Mouse (Mus musculus) bone marrow macrophage, adult 2 months (primary cell): ENCODE measurements around the gene A1bg. TPM values are rescaled to one million over a fixed set of nuclear protein-coding genes. Genes with fewer than 3 reads are reported as not detected.

ENCODE experiments used
- H3K27ac ChIP-seq: 2 replicates; pipeline ENCODE4 v1.5.1; 2012; ENCODE audit warnings: low read depth, low read length; ENCODE audit not compliant: insufficient read depth
- H3K4me1 ChIP-seq: 2 replicates; pipeline ENCODE4 v1.6.1; 2012; ENCODE audit warnings: low read length; ENCODE audit not compliant: control insufficient read depth, insufficient read depth
- H3K4me3 ChIP-seq: 2 replicates; pipeline ENCODE4 v1.5.1; 2012; ENCODE audit warnings: mild to moderate bottlenecking, low read length, moderate library complexity; ENCODE audit not compliant: insufficient read depth
- CTCF ChIP-seq: IDR thresholded peaks from 2 replicates; pipeline ENCODE4 v1.5.1; 2012; ENCODE audit warnings: low read depth, mild to moderate bottlenecking, low read length, moderate library complexity
- POLR2A ChIP-seq: IDR thresholded peaks from 2 replicates; pipeline ENCODE4 v1.6.1; 2012; ENCODE audit warnings: mild to moderate bottlenecking, low read depth, low read length, borderline replicate concordance
- polyA plus RNA-seq: library from polyadenylated mRNA; stranded (reverse); fragments of >200 nt; gene quantifications from 2 replicates; pipeline ENCODE4 v1.2.4, GENCODE M21; 2012; ENCODE audit not compliant: missing spikeins, insufficient read depth, insufficient read length

A1bg gene
- polyA plus RNA-seq, 1 experiment: not detected

DNA sequence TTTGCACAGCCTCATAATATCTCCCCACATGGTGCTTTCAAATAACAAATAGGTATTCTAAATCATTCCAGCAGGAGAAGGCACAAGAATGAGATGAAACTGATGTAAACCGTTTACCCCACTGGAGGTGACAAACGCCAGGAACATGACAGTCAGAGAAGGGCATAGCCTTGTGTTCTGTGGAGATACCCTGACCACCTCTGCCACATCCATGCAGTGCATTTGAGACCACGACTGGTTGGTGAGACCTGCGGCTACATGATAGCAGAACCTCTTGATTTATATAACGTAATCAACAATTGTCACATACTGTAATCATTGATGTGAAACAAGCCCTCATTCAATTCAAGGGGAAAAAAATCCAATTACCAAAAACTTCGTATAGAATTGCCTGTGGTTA, 47.1 kb downstream of the A1bg start:
- TF ChIP-seq POLR2A: no peak
- no peak for TF ChIP-seq CTCF
- H3K4me3 ChIP-seq: no peak overlapping the region
- no peak overlapping the region for H3K27ac ChIP-seq
- peaks cover 2% of the 10 kb centered on the region; the same call in 1 of the 2 replicates for H3K4me1 ChIP-seq

DNA sequence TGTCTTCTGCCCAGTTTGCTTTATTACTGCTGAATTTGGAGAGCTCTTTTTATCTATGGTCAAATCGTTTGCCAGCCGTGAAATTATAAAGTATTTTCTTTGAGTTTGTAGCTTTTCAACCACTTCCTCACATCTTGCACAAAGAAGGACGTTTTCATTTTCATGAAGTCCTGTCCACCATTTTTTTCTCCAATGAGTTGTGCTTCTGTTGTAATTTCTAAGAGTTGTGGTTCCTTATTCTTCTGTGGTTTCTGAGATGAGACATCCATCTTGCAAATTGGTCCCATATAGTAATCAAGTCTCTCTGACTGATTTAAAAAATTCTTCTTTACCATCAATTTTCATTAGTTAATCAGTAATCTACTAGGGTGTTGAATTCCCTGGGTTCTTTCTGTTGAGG, 60.4 kb downstream of the A1bg start:
- no peak overlapping the region for H3K4me3 ChIP-seq
- H3K4me1 ChIP-seq: peaks cover 3% of the 10 kb centered on the region; the same call in 1 of the 2 replicates
- no peak for TF ChIP-seq CTCF
- TF ChIP-seq POLR2A: no peak
- H3K27ac ChIP-seq: no peak overlapping the region

DNA sequence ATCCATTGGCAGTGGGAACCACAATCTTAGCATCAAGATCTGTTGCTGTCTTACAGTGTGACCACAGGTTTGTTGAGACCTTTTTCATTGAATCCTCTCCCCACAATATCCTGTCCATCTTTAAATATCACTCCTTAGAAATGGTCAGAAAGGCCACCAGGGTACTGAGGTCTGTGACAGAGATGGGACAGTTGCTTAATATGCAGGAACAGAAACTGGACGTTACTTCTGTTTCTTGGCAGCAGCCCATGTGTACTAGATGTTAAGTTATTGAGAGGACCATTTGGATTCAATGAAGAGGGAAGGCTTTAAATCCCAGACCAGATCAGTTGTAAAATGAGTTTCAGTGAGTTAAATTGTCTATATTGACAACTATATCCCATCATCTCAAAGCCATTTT, 67.7 kb downstream of the A1bg start:
- Histone ChIP-seq H3K4me1 (peaks cover 22% of the 10 kb centered on the region), H3K4me3 (no peak overlapping the region), H3K27ac (peak overlapping the region; percentile 46; the same call in 1 of the 2 replicates)
- TF ChIP-seq CTCF (no peak), POLR2A (no peak)

DNA sequence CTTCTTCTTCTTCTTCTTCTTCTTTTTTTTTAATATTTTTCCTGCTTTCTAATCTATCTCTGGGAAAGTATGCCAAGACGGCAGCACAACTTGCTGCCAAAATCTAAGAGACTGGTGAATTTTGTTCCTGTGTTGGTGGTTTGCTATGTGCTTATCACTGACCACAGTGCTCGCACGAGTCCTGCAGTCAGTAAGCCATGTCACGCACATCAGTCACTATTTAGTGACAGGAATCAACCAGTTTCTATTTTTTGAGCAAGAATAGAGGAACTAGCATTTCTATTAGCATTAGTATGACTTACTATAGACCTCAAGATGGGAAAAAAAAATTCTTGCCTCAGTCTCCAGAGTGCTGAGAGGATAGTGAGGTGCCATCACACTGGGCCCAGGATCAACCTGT, 68.7 kb downstream of the A1bg start:
- Histone ChIP-seq H3K4me3 (no peak overlapping the region), H3K4me1 (peaks cover 31% of the 10 kb centered on the region), H3K27ac (peak overlapping the region; percentile 46)
- TF ChIP-seq POLR2A: no peak
- TF ChIP-seq CTCF: no peak

DNA sequence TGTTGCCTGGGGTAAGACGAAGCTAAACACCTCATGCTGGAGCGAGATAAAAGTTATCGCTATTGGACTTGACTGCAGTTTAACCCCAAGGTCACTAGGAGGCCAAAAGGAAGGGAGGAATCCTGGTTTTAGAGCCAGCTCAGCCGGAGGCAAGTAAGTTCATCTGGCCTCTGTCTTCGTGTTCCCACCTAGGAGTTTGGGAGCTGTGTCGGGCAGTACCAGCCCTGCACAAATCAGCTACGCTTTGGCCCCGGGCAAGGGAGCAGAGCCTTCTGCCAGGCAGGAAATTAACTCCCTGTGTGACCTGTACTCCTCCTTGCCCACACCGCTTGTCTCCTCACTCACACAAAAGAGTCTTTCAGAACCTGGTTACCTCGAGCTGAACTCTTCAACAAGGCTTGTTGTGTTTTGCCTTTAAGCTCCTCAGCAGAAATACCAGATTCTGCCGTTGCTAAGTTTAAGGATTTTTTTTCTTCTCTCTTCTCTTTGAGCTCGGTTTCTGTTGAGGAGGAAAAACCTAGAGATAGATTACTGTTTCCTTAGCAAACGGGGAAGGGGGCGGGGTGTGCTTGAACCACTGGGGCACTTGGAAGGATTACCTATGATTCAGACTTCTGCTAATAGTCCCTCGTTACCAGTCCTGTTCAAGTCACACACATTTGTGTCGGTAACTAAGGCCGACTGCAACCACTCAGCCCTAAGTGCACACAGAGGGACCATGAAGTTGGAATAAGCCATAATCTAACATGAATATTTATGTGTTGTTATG, 69.4 kb downstream of the A1bg start, which contains the start of gene Fam84b:
TSS of gene Fam84b (minus strand) at position 548 of the 769 bp plus-strand sequence.
- no peak for TF ChIP-seq CTCF
- TF ChIP-seq POLR2A: no peak
- Histone ChIP-seq H3K4me1 (peaks cover 36% of the 10 kb centered on the region), H3K4me3 (no peak within 1 kb of the TSS), H3K27ac (peak within 1 kb of the TSS; percentile 59)

DNA sequence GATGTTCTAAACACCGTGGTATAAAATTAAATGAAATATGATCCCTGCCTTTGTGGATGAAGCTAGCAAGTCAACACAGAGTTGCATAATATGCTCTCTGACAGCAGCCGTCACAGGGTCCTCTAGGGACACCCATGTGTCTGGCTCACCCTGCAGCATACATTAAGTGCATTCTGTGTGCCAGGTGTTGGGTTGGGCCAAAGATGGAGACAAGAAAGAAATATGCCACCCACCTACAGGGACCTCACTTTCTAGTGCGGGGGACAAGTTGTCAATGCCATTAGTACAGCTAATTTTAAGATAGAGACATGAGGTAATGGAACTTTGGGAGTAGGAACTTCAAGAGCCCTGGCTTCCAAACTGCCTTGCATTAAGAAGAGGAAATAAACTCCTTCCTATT, 74.2 kb downstream of the A1bg start:
- Histone ChIP-seq H3K4me3 (no peak overlapping the region), H3K27ac (no peak overlapping the region), H3K4me1 (peaks cover 25% of the 10 kb centered on the region)
- no peak for TF ChIP-seq CTCF
- TF ChIP-seq POLR2A: no peak

Other genes with a start within 250 kb of the A1bg start
- gene Fam84b, start 69.2 kb downstream of the A1bg start, polyA plus RNA-seq: 13.6 and 15.7 TPM in 2 replicates